Mouse (Mus musculus): ENCODE data around the gene 4930579F01Rik. TPM values are rescaled to one million over a fixed set of nuclear protein-coding genes. Genes with fewer than 3 reads are reported as not detected.

Gene 4930579F01Rik
- total and polyA plus RNA-seq, 2 experiments from 2014 or later = not detected

- Histone ChIP-seq H3K4me2 (ENCODE audit: low read depth, low read length) (no peak overlapping the region), H3K4me3 (ENCODE audit: low read depth, low read length) (no peak overlapping the region), H3K27ac (ENCODE audit: low read depth) (no peak overlapping the region), H3K9me3 (replicated peaks; ENCODE audit: control insufficient read depth, low read length) (no peaks in the 10 kb centered on the region), H3K4me1 (ENCODE audit: control insufficient read depth, insufficient read depth) (no peaks in the 10 kb centered on the region), H3K36me3 (replicated peaks; ENCODE audit: control insufficient read depth, insufficient read depth, low read length) (no peaks in the 10 kb centered on the region), H3K9ac (replicated peaks; ENCODE audit: low read depth, low read length) (no peak overlapping the region), H3K27me3 (ENCODE audit: control insufficient read depth, insufficient read depth, low read length) (no peaks in the 10 kb centered on the region)
- WGBS = 69% methylated on average over 3 of the region's 3 CpGs
- no peak for TF ChIP-seq EP300 (IDR thresholded peaks at IDR 0.05; ENCODE audit: low read depth)
- TF ChIP-seq CTCF (IDR thresholded peaks at IDR 0.05; ENCODE audit: low read depth) = peak; percentile 47
- ATAC-seq (ENCODE audit: insufficient read depth, low read depth) = no peak
- peak; percentile 37 for DNase-seq (ENCODE audit: low spot score)
Measured at GRCm38 (mm10) chr3:138240411-138240810, 46.8 kb upstream of the 4930579F01Rik start.

- H3K27me3 ChIP-seq (ENCODE audit: control insufficient read depth, insufficient read depth, low read length) = no peaks in the 10 kb centered on the region
- ATAC-seq (ENCODE audit: insufficient read depth, low read depth) = no peak
- TF ChIP-seq CTCF (IDR thresholded peaks at IDR 0.05; ENCODE audit: low read depth) = no peak
- no peak for TF ChIP-seq EP300 (IDR thresholded peaks at IDR 0.05; ENCODE audit: low read depth)
Measured at GRCm38 (mm10) chr3:138239461-138239860, 45.8 kb upstream of the 4930579F01Rik start.

GRCm38 (mm10) chr3:138238046-138238445 is 44.4 kb upstream of the 4930579F01Rik start:
- Histone ChIP-seq H3K4me2 (ENCODE audit: low read depth, low read length) (no peak overlapping the region), H3K36me3 (replicated peaks; ENCODE audit: control insufficient read depth, insufficient read depth, low read length) (no peaks in the 10 kb centered on the region), H3K9me3 (replicated peaks; ENCODE audit: control insufficient read depth, low read length) (no peaks in the 10 kb centered on the region), H3K27ac (ENCODE audit: low read depth) (no peak overlapping the region), H3K4me3 (ENCODE audit: low read depth, low read length) (no peak overlapping the region), H3K4me1 (ENCODE audit: control insufficient read depth, insufficient read depth) (no peaks in the 10 kb centered on the region), H3K27me3 (ENCODE audit: control insufficient read depth, insufficient read depth, low read length) (no peaks in the 10 kb centered on the region), H3K9ac (replicated peaks; ENCODE audit: low read depth, low read length) (no peak overlapping the region)
- 70% methylated on average over 10 of the region's 10 CpGs for WGBS
- ATAC-seq (ENCODE audit: insufficient read depth, low read depth) (no peak), DNase-seq (ENCODE audit: low spot score) (no peak)
- TF ChIP-seq CTCF (IDR thresholded peaks at IDR 0.05; ENCODE audit: low read depth) (no peak), EP300 (IDR thresholded peaks at IDR 0.05; ENCODE audit: low read depth) (no peak)

More at GRCm38 (mm10) chr3:138239461-138239860, 45.8 kb upstream of the 4930579F01Rik start:
- no peaks in the 10 kb centered on the region for H3K36me3 ChIP-seq (replicated peaks; ENCODE audit: control insufficient read depth, insufficient read depth, low read length)
- no peaks in the 10 kb centered on the region for H3K4me1 ChIP-seq (ENCODE audit: control insufficient read depth, insufficient read depth)
- no peak overlapping the region for H3K4me2 ChIP-seq (ENCODE audit: low read depth, low read length)
- no peaks in the 10 kb centered on the region for H3K9me3 ChIP-seq (replicated peaks; ENCODE audit: control insufficient read depth, low read length)
- no peak for DNase-seq (ENCODE audit: low spot score)
- no peak overlapping the region for H3K4me3 ChIP-seq (ENCODE audit: low read depth, low read length)
- H3K9ac ChIP-seq (replicated peaks; ENCODE audit: low read depth, low read length) = no peak overlapping the region
- 84% methylated on average over 6 of the region's 6 CpGs for WGBS
- H3K27ac ChIP-seq (ENCODE audit: low read depth) = no peak overlapping the region

GRCm38 (mm10) chr3:138236546-138237163 is 43.0 kb upstream of the 4930579F01Rik start:
- H3K27me3 ChIP-seq (ENCODE audit: control insufficient read depth, insufficient read depth, low read length) = no peaks in the 10 kb centered on the region
- H3K36me3 ChIP-seq (replicated peaks; ENCODE audit: control insufficient read depth, insufficient read depth, low read length) = no peaks in the 10 kb centered on the region
- no peak for DNase-seq (ENCODE audit: low spot score)
- H3K9ac ChIP-seq (replicated peaks; ENCODE audit: low read depth, low read length) = no peak overlapping the region
- no peaks in the 10 kb centered on the region for H3K4me1 ChIP-seq (ENCODE audit: control insufficient read depth, insufficient read depth)
- H3K9me3 ChIP-seq (replicated peaks; ENCODE audit: control insufficient read depth, low read length) = no peaks in the 10 kb centered on the region
- ATAC-seq (ENCODE audit: insufficient read depth, low read depth) = no peak
- H3K4me2 ChIP-seq (ENCODE audit: low read depth, low read length) = no peak overlapping the region
- WGBS = 74% methylated on average over 11 of the region's 11 CpGs
- no peak overlapping the region for H3K27ac ChIP-seq (ENCODE audit: low read depth)
- no peak for TF ChIP-seq EP300 (IDR thresholded peaks at IDR 0.05; ENCODE audit: low read depth)
- no peak for TF ChIP-seq CTCF (IDR thresholded peaks at IDR 0.05; ENCODE audit: low read depth)
- H3K4me3 ChIP-seq (ENCODE audit: low read depth, low read length) = no peak overlapping the region

GRCm38 (mm10) chr3:138231531-138231930 is 37.9 kb upstream of the 4930579F01Rik start:
- no peak for ATAC-seq (ENCODE audit: insufficient read depth, low read depth)
- Histone ChIP-seq H3K9me3 (replicated peaks; ENCODE audit: control insufficient read depth, low read length) (no peaks in the 10 kb centered on the region), H3K9ac (replicated peaks; ENCODE audit: low read depth, low read length) (no peak overlapping the region), H3K4me3 (ENCODE audit: low read depth, low read length) (no peak overlapping the region), H3K36me3 (replicated peaks; ENCODE audit: control insufficient read depth, insufficient read depth, low read length) (no peaks in the 10 kb centered on the region), H3K4me1 (ENCODE audit: control insufficient read depth, insufficient read depth) (no peaks in the 10 kb centered on the region), H3K27ac (ENCODE audit: low read depth) (no peak overlapping the region), H3K4me2 (ENCODE audit: low read depth, low read length) (no peak overlapping the region), H3K27me3 (ENCODE audit: control insufficient read depth, insufficient read depth, low read length) (no peaks in the 10 kb centered on the region)
- TF ChIP-seq CTCF (IDR thresholded peaks at IDR 0.05; ENCODE audit: low read depth) = no peak
- no peak for TF ChIP-seq EP300 (IDR thresholded peaks at IDR 0.05; ENCODE audit: low read depth)
- DNase-seq (ENCODE audit: low spot score) = no peak
- 74% methylated on average over 2 of the region's 2 CpGs for WGBS

GRCm38 (mm10) chr3:138230266-138230665 is 36.6 kb upstream of the 4930579F01Rik start:
- 82% methylated on average over 3 of the region's 3 CpGs for WGBS

More at GRCm38 (mm10) chr3:138230266-138230665, 36.6 kb upstream of the 4930579F01Rik start:
- no peak for ATAC-seq (ENCODE audit: insufficient read depth, low read depth)
- Histone ChIP-seq H3K4me1 (ENCODE audit: control insufficient read depth, insufficient read depth) (no peaks in the 10 kb centered on the region), H3K9ac (replicated peaks; ENCODE audit: low read depth, low read length) (no peak overlapping the region), H3K27ac (ENCODE audit: low read depth) (no peak overlapping the region), H3K9me3 (replicated peaks; ENCODE audit: control insufficient read depth, low read length) (no peaks in the 10 kb centered on the region), H3K27me3 (ENCODE audit: control insufficient read depth, insufficient read depth, low read length) (no peaks in the 10 kb centered on the region), H3K36me3 (replicated peaks; ENCODE audit: control insufficient read depth, insufficient read depth, low read length) (no peaks in the 10 kb centered on the region), H3K4me2 (ENCODE audit: low read depth, low read length) (no peak overlapping the region), H3K4me3 (ENCODE audit: low read depth, low read length) (no peak overlapping the region)
- no peak for TF ChIP-seq CTCF (IDR thresholded peaks at IDR 0.05; ENCODE audit: low read depth)
- TF ChIP-seq EP300 (IDR thresholded peaks at IDR 0.05; ENCODE audit: low read depth) = no peak
- DNase-seq (ENCODE audit: low spot score) = no peak
